Mouse (Mus musculus) ovary, postnatal 36 days (tissue): ENCODE results near the gene Gm49368.
"Not testable (repeated sequence)": the region's sequence is repeated elsewhere in the genome, so short reads cannot be mapped to it uniquely, and the experiment has no call there.

Experiments used
- DNase-seq: peaks from one replicate; pipeline ENCODE4 v3.0.0; 2022; ENCODE audit warnings: low spot score, mixed read lengths

Gm49368 gene

DNA sequence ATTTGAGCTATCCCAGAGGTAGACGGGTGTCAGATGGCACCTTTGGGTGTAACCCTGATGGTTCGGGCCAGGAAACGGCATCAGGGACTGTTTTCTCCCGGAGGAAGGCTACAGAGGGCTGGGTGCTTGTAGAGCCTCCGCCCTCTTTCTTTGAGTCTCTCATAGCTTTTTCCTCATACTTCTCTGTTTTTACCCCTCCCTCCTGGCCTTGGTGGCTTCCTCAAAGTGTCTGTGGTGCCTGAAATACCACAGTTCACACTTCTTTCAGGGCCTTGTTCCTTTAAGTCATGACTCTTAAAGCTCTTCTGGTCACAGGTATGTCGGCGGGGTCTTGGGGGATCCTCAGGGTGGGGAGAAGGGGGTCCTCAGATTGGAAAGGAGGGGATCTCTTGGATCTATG is at the start of gene Gm49368, which contains the start of gene Itgam:
Gene Gm49368, plus strand, starts transcription at position 228 of the 400 bp plus-strand sequence.
Gene Itgam, plus strand, starts transcription at position 185 of the 400 bp plus-strand sequence.
- DNase-seq = no peak

DNA sequence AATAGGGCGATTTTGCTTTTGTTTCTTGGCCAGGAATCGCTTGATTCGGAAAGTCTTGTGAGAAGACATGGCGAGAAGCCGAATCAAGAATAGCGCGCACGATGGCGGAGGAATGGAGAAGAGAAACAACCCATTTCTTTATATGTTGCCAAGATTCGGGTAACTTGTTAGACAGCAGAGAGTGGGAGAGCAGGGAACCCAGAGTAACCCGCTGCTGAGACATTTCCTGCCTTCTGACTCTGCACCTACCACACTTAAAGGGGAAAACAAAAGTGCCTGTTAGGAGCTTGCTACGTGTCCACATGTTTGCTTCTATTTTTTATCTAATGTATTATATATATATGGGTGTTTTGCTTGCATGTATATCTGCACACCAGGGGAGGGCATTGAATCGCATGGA is 49.4 kb upstream of the Gm49368 start:
- no peak for DNase-seq

DNA sequence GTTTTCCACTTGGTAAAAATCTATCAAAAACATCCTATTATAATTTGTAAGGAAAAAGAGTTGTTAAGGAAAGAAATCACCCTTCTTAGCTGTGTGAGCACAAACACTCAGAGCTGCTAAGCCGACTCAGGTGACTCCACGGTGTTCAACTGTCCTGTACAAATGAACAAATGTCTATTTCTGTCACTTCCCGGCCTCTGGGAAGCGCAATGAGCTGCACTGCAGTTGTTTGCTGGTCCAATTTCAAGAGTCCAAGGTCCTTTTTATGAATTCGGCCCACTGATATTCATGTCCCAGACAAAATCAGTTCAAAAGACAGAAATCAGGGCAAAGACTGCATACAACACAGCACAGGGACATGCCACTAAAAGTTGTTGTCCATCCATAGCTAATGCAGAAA is 46.3 kb upstream of the Gm49368 start:
- not testable (repeated sequence) for DNase-seq

DNA sequence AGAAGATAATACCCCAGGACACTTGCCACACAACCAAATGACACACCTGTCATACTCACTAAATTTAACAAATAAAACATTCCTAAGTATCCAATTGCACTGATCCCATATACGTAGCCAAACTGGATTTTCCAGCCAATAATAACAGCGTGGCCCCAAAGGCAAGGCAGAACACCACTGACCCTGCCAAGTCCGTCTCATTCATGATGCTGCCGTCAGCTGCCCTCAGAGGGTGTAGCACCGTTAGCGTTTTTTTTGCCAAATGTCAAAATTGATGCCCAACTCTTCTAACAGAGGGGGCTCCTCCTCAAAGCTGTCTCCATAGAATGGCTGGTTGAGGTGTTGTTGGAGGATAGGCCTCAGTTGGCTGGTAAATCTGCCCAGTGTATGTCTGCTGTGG is 45.8 kb upstream of the Gm49368 start:
- no peak for DNase-seq

DNA sequence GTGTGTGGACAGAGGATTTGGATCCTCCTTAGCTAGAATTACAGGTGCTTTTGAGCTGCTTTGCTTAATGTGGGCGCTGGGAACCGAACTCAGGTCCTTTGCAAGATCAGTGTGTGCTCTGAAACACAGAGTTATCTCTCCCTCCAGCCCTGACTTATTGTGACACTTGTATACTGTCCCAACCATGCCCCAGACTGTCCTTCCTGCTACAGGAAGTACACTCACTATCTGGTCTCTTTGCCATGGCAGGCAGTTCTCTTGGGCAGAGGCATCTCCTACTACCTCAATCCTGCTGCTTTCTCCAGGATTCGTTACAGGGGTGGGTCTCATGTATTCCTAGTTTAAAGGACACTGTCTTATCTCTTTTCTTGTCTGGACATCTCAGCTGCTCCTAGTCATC is 44.2 kb upstream of the Gm49368 start:
- DNase-seq = no peak

DNA sequence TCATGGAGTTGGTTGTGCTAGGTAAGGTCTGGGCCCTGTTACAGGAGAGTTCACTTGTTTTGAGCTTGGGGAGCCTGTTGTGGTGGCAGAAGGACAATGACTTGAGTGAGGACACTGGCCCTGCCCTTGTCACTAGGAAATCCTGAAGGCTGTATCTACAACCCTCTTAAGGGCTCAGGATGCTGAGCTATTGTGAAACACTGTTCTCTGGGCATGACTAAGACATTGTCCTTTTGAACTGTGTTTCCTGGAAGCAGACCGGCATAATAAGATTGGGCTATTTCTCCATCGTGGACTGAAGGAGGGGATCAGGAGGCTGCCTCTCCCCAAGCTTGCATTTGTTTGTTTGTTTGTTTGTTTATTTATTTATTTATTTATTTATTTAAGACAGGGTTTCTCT is 43.3 kb upstream of the Gm49368 start:
- no peak for DNase-seq

DNA sequence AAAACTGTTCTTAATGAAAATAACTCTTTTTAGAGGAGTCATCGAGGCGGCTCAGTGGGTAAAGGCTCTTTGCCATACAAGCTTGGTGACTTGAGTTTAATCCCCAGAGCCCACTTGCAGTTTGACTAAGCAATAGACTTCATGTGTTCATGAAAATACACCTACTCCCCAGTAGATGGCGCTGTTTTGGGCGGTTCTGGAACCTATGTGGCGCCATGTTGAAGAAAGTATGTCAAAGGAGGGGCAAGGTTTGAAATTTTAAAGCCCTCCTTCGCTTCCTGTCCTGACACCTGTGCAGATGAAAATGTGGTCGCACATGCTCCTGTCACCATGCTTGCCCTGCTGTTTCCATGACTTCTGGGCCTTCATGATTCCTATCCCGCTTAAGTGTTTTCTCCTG is 39.5 kb upstream of the Gm49368 start:
- DNase-seq = no peak

DNA sequence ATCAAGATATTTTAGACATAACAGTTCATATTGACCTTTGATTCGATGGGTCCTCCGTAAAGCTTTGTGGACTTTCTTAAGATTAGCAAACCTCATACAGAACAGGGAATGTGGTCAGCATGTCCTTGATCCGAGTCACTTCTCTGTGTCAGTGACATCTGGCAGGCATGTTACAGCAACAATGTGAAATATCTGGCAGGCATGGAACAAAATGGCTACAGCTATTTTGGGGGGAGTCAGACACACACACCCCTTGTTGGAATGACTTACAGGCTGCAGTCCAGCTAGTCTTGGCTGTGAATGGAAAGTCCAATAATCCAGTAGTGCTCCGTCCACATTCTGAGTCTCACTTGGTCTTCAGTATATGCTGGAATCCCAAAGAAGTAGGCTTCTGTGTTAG is 38.9 kb upstream of the Gm49368 start:
- DNase-seq = no peak

DNA sequence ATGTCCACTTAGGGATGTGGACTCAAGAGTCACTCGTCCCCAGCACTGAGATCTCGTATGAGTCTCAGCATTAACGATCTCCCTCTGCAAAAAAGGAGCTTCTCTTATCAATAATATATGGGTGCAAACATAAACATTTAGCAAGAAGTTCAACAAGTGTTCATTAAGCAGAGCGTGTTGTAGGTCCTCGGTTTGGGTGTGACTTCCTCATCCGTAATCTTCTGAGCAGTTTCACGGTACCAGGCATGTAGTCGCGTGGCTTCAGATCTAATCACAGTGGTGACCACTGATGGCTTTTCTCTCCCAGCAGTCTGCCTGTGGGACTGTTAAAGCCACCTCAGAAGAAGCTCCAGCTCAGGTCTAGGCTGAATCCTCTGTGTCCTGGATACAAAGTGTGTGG is 38.1 kb upstream of the Gm49368 start:
- no peak for DNase-seq

DNA sequence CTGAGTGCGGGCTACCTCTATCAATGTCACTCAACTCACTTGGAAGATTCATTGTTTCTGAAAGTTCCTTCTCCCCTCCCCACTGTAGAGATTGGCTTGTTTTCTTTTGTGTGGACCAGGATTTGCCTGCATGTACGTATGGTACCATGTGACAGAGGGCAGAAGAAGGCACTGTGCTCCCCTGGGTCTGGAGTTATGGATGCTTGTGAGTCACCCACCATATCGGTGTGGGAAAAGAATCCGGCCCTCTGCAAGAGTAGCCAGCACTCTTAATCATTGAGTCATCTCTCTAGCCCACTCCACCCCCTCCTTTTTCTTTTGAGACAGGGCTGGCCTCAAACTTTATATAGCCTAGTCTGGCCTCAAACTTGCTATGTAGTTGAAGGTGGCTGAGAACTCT is 37.6 kb upstream of the Gm49368 start:
- no peak for DNase-seq

DNA sequence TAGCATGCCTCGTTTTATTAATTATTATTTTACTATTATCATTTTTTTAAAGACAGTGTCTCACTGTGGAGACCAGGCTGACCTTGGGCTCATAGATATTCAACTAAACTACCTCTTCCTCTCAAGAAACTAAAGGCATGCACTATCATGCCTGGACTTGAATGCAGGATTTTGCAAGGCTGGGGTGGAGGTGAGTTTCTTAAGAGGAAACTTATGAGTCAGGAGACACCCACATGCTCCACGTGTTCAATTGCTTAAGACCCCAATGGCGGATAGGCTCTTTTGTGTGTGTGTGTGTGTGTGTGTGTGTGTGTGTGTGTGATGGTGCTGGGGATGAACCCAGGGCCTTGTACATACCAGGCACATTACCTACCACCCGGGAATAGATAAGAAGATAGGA is 37.1 kb upstream of the Gm49368 start:
- no peak for DNase-seq

DNA sequence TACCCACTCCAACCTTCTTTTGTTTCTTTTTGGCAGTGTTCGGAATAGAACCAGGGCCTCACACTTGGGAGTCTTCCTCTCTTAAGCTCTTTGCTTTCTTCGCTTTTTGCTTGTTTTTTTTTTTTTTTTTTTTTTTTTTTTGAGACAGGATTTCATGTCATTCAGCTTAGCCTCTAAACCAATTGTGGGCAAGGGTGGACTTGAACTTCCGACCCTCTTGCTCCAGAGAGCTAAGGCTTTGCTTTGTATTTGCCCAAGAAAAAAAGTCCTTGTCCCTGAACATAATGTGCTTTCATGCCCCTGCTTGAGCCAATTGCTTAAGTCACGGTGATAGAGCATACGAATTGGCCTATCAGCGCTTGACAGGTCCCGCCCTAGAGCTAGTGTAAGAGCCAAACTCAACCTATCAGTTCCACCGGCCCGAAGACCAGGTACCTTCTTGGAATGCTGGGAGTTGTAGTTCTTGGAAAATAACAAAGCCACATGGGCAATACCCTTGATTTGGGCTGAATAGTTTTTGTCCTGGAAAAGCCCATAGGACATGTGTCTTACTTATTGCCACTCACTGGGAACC is 31.0 kb upstream of the Gm49368 start:
- DNase-seq = no peak

DNA sequence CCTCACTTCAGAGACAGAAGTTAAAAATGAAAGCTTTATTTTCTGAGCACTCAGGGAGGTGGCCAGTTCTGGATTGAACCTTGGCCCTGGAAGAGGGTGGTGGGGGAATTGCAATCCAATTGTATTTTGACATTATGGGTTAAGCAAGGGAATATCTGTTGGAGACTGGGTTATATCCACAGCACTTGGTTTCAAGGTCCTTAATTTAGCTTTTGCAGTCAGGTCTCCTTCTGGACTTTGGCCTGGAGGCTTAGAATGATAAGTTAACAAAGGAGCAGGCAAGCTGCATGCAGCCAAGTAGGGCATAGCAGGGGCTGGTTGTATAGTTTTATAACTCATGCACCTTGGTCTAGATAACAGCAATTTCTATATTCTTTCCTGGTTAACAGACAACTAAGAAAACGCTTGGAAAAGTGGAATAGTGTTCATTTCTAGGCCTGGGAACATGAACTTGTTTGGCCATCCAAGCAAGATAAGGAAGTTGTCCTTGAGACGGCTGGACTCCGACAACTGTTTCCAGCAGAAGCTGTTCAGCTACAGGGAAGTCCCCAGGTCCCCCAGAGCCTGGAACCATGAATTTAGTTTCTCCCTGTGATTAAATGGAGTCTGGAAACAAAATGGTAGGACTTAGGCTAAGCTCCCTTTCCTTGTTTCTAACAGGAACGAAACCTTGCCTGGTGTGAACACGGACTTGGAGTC is 30.0 kb upstream of the Gm49368 start:
- DNase-seq = no peak

DNA sequence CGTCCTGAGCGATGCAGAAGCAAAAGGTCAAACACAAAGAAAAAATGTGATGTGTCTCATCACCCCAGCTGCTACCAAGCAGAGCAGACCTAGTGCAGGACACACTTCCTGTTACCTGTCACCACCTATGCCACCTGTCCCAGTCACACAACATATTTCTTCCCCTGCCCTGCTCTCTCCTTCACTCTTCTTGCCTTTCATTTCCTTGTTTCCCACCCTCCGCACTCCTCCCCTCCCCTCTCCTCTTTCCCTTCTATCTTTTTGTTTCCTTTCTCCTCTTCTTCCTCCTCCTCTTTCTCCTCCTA is 29.5 kb upstream of the Gm49368 start:
- no peak for DNase-seq

DNA sequence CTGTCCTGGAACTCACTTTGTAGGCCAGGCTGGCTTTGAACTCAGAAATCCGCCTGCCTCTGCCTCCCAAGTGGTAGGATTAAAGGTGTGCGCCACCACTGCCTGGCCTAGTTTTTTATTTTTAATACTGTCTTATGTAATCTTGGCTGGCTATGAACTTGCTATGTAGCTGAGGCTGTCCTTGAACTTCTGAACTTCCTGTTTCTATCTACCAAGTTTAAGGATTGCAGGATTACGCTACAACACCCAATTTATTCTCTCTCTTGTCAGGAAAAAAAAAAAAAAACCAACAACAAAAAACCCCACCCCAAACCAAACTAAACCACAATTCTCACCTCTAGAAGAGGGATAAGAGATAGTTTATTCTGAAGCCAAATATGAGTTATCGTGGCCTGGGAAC is 28.9 kb upstream of the Gm49368 start:
- no peak for DNase-seq

DNA sequence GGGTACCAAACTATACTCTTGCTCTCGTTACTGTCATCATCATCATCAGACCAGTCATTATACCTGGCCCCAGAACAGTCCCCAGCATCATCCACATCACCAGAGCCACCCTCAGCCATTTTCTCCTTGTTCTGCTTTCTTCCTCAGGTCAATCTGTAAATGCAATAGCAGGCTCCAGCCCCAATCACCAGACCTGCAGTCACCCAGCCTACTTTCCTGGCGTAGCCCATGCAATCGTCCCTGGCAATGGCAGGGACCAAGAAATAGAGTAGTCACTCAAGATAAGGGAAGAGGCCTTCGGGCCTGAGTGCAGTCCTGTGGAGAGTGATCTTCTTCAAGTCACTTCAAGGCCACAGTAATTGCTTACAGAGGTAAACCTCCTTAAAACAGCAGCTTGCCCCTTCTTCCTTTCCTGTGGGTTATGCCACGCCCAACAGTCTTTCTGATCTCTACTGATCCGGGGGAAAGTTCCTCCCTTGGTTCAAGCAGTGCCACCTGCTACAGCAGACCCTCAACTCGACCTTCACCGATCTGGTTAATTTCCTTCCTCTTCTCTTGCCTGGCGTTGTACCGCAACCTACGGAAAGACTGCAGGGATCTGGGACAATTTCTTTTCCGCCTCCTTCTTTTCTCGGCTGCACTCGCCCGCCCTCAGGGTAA is 20.2 kb upstream of the Gm49368 start:
- not testable (repeated sequence) for DNase-seq

DNA sequence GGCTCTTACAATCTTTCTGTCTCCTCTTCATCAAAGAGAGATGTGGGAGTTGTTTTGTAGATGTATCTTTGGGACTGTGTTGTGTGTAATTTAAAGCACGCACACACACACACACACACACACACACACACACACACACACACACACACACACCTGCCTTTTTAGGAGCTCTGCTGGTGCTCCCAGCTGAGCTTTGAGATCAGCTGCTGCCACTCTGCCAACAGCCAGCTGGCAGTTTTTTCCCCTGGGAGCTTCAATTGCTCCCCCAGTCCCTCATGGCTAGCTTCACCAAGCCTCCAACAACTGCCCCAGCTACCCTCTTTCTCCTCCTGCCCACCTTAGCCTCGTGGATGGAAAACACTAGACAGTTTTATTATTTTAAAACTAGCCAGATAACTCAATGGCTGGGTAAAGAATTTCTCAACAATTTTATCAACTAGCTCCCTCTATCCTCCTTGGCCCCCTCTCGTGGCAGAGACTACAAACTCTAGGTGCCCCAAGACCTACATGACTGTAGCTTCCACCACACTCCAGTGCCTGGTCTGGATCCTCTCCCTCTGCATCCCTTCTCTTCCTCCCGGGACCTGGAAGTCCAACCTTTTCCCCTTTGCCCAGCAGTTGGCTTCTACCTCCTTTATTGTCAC is 18.2 kb upstream of the Gm49368 start:
- no peak for DNase-seq

DNA sequence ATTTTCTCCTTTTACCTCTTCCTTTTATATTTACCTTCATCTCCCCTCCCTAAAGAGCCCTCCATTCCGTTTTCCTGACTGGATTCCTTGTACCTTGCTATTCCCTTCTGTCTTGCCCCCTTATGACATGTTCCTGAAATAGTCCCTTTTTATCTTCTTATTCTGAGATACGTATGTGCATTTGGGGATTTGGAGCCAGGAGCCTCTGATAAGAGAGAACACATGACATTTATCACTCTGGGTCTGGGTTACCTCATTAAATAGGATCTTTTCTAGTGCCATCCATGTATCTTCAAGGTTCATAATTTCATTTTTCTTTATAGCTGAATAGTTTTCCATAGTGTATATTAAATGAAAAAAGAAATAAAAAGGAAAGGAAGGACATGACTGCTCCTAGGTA is 16.8 kb upstream of the Gm49368 start:
- DNase-seq = no peak

DNA sequence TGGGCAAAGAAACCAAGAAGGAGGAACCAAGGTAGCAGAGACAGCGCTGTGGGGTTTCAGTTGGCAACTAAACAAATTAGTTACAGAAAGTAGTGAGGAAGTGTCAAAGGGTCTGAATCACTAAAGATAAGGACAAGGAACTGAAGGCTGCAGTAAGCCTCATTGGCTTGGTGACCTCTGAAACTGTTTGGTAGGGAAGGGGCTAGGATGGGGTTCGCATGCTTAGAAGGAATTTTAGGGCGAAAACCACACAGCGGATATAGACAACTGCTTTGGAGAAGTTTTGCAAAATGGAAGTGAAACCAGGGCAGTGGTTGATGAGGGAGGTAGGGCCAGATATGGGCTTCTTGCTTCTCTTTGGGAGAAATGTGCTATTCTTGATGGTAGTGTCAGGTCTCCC is 13.7 kb upstream of the Gm49368 start:
- no peak for DNase-seq

DNA sequence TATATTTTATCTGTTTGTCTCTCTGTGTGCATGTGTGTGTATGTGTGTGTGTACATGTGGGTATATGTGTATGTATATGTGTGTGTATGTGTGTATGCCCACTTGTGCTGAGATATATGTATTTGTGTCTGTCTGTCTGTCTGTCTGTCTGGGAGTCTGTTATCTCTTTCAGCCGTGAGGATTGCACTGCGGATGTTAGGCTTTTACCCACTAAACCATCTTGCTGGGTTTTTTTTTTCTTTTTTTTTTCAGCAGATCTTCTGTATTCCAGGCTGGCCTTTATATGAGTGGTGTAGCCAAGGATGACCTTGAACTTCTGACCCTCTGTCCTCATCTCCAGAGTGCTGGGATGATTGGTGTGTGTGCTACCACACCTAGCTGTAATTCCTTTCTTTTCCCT is 13.2 kb upstream of the Gm49368 start:
- no peak for DNase-seq

DNA sequence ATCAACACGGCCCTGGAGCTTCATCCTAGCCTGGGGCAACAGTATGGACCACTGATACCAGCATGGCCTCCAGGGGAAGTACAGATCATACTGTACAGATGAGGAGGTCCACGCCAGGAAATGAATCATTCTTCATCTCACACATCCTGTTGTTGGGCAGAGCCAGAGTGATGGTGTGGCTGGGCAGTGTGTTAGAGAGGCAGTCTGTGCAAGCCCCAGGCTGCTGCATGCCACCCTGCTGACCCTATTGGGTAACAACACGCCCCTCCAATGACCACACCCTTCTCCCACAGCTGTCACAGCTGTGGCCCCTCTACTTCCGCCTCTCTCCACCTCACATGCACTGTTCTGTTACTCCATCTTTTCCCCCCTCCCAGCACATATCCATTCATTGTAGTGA is 11.7 kb upstream of the Gm49368 start:
- no peak for DNase-seq

DNA sequence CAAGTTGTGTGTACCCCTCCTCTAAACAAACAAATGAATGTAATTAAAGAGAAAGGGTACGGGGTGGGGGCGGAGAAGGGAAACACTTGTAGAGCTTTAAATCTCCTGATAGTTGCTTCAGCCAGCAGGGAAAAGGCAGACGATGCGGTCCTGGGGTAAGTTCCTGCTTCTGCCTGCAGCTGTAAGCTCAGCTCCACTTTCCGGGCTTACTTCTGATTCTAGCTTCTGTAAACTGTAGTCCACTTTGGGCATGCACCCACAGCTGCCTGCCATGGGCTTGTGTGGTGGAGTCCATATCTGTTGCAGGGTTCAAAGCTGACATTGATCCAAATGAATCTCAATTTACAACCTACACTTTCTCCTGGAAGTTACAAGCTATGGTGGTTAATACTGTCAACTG is 9.4 kb upstream of the Gm49368 start:
- DNase-seq = no peak

DNA sequence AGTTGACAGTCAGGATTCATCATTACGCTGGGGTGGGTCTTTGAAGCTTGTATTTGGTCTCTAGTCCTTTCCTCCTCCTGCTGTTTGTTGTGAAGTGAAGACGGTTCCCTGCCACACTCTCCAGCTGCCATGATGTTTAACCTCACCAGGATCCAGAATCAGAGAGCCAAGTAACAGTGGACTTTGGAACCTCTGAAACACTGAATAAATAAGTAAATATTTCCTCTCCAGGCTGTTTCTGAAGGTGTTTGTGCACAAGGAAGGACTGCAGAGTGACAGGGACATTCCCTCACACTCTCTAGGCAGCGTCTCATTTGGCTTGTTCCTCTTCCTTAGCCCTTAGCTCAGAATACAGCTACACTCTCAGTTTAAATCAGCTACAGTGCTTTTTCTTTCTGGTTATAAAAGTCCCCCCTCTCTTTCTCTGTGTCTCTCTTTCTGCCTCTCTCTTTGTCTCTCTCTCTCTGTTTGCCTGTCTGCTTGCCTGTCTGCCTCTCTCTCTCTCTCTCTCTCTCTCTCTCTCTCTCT is 5.5 kb upstream of the Gm49368 start:
- no peak for DNase-seq
